Mouse (Mus musculus): ENCODE measurements around the gene Mtrf1. TPM values are rescaled to one million over a fixed set of nuclear protein-coding genes. Genes with fewer than 3 reads are reported as not detected.
"Not testable (repeated sequence)": the region's sequence is repeated elsewhere in the genome, so short reads cannot be mapped to it uniquely, and the experiment has no call there.

The Mtrf1 gene
- polyA plus RNA-seq, 1 experiment = 8.3 TPM

GRCm38 (mm10) chr14:79444601-79445000 lies 47.0 kb downstream of the Mtrf1 start:
- peaks cover 10% of the 10 kb centered on the region for H3K4me1 ChIP-seq (ENCODE audit: control insufficient read depth, insufficient read depth, low read length)
- no peak for TF ChIP-seq POLR2A (IDR thresholded peaks at IDR 0.05; ENCODE audit: borderline replicate concordance, low read depth, low read length)
- TF ChIP-seq CTCF (IDR thresholded peaks at IDR 0.05; ENCODE audit: low read depth, low read length) = no peak
- H3K27ac ChIP-seq (ENCODE audit: insufficient read depth, low read depth, low read length) = no peak overlapping the region
- H3K4me3 ChIP-seq (ENCODE audit: insufficient read depth, low read length) = no peak overlapping the region

- H3K27ac ChIP-seq (ENCODE audit: insufficient read depth, low read depth, low read length) = no peak overlapping the region
- H3K4me3 ChIP-seq (ENCODE audit: insufficient read depth, low read length) = no peak overlapping the region
- TF ChIP-seq POLR2A (IDR thresholded peaks at IDR 0.05; ENCODE audit: borderline replicate concordance, low read depth, low read length) (no peak), CTCF (IDR thresholded peaks at IDR 0.05; ENCODE audit: low read depth, low read length) (no peak)
- peaks cover 10% of the 10 kb centered on the region for H3K4me1 ChIP-seq (ENCODE audit: control insufficient read depth, insufficient read depth, low read length)
Observed at GRCm38 (mm10) chr14:79445055-79445620, 47.6 kb downstream of the Mtrf1 start.

- H3K27ac ChIP-seq (ENCODE audit: insufficient read depth, low read depth, low read length) = peak within 1 kb of the TSS; percentile 57
- peak within 1 kb of the TSS; percentile 85 for H3K4me3 ChIP-seq (ENCODE audit: insufficient read depth, low read length)
- not testable (repeated sequence) for H3K4me1 ChIP-seq (ENCODE audit: control insufficient read depth, insufficient read depth, low read length)
Observed at GRCm38 (mm10) chr14:79451681-79452590, 54.4 kb downstream of the Mtrf1 start, which contains the start of gene Kbtbd6. Kbtbd6 (plus strand) TSS chr14:79451835.

DNA sequence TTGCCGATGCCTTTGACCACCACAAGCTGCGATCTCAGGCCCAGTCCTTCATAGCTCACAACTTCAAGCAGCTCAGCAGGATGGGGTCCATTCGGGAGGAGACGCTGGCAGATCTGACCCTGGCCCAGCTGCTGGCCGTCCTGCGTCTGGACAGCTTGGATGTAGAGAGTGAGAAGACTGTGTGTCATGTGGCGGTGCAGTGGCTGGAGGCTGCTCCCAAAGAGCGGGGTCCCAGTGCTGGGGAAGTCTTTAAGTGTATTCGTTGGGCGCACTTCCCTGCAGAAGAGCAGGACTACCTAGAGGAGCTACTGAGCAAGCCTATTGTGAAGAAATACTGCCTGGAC lies 55.0 kb downstream of the Mtrf1 start:
- H3K4me3 ChIP-seq (ENCODE audit: insufficient read depth, low read length); H3K4me1 ChIP-seq (ENCODE audit: control insufficient read depth, insufficient read depth, low read length); H3K27ac ChIP-seq (ENCODE audit: insufficient read depth, low read depth, low read length): not testable (repeated sequence)

DNA sequence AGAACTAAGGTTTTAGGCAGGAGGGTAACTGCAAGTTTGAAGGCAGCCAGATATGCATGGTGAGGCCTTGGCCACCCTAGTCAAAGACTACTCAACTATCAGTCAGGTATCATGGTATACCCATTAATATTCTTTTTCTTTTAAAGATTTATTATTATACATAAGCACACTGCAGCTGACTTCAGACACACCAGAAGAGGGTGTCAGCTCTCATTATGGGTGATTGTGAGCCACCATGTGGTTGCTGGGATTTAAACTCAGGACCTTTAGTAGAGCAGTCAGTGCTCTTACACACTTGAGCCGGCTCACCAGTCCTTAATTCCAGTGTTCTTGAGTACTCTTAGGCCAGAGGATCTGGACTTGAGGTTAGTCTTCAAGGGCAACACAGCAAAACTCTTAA lies 62.8 kb downstream of the Mtrf1 start:
- peaks cover 19% of the 10 kb centered on the region for H3K4me1 ChIP-seq (ENCODE audit: control insufficient read depth, insufficient read depth, low read length)
- H3K27ac ChIP-seq (ENCODE audit: insufficient read depth, low read depth, low read length) = peak overlapping the region; percentile 31; the same call in 1 of the 2 replicates
- no peak for TF ChIP-seq CTCF (IDR thresholded peaks at IDR 0.05; ENCODE audit: low read depth, low read length)
- no peak for TF ChIP-seq POLR2A (IDR thresholded peaks at IDR 0.05; ENCODE audit: borderline replicate concordance, low read depth, low read length)
- H3K4me3 ChIP-seq (ENCODE audit: insufficient read depth, low read length) = no peak overlapping the region

DNA sequence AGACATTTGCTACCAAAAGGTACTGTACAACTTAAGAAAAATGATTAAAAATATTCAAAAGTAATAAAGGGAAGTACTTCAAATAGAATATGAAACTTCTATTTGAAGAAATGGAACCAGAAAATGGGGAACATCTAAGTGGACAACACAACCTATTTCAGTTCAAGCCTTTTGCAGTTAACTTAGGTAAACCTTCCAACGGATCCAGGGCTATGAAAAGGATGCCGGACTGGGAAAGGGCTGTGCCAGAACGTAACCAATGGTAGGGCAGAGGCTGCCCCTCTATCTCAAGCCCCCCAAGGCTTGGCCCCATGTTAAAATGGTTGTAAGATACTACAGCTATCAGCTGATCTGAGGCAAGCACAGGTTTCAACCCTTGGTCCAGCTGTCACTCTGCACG lies 63.4 kb downstream of the Mtrf1 start:
- no peak for TF ChIP-seq POLR2A (IDR thresholded peaks at IDR 0.05; ENCODE audit: borderline replicate concordance, low read depth, low read length)
- no peak for TF ChIP-seq CTCF (IDR thresholded peaks at IDR 0.05; ENCODE audit: low read depth, low read length)

DNA sequence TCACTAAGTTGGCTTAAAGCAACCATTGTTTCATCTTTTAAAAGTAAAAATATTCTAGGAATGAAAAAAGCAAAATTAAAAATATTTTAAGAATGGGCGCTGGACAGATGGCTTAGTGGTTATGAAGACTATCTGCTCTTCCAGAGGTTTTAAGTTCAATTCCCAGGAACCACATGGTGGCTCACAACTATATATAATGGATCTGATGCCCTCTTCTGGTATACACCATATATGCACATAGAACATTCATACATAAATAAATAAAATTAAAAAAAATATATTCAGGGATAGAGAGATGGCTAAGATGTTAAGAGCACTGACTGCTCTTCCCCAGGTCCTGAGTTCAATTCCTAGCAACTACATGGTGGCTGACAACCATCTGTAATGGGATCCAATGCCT lies 68.1 kb downstream of the Mtrf1 start:
- Histone ChIP-seq H3K4me3 (ENCODE audit: insufficient read depth, low read length) (no peak overlapping the region), H3K27ac (ENCODE audit: insufficient read depth, low read depth, low read length) (no peak overlapping the region), H3K4me1 (ENCODE audit: control insufficient read depth, insufficient read depth, low read length) (peaks cover 13% of the 10 kb centered on the region)
- no peak for TF ChIP-seq POLR2A (IDR thresholded peaks at IDR 0.05; ENCODE audit: borderline replicate concordance, low read depth, low read length)
- TF ChIP-seq CTCF (IDR thresholded peaks at IDR 0.05; ENCODE audit: low read depth, low read length) = no peak

More for the DNA sequence above, 63.4 kb downstream of the Mtrf1 start:
- Histone ChIP-seq H3K27ac (ENCODE audit: insufficient read depth, low read depth, low read length) (peak overlapping the region; percentile 59; the same call in 1 of the 2 replicates), H3K4me1 (ENCODE audit: control insufficient read depth, insufficient read depth, low read length) (peaks cover 19% of the 10 kb centered on the region), H3K4me3 (ENCODE audit: insufficient read depth, low read length) (no peak overlapping the region)

GRCm38 (mm10) chr14:79467621-79468020 lies 70.0 kb downstream of the Mtrf1 start:
- H3K27ac ChIP-seq (ENCODE audit: insufficient read depth, low read depth, low read length) = no peak overlapping the region
- no peak overlapping the region for H3K4me3 ChIP-seq (ENCODE audit: insufficient read depth, low read length)
- peaks cover 2% of the 10 kb centered on the region; the same call in 1 of the 2 replicates for H3K4me1 ChIP-seq (ENCODE audit: control insufficient read depth, insufficient read depth, low read length)
- TF ChIP-seq POLR2A (IDR thresholded peaks at IDR 0.05; ENCODE audit: borderline replicate concordance, low read depth, low read length) (no peak), CTCF (IDR thresholded peaks at IDR 0.05; ENCODE audit: low read depth, low read length) (peak; percentile 63; the same call in 1 of the 2 replicates)

Other genes with a start within 250 kb of the Mtrf1 start
- gene Zfp957, start 150.4 kb upstream of the Mtrf1 start, polyA plus RNA-seq (2012; ENCODE audit: insufficient read depth, insufficient read length, missing spikeins) = not detected in 2 replicates
- gene Rgcc, start 96.1 kb upstream of the Mtrf1 start, polyA plus RNA-seq (2012; ENCODE audit: insufficient read depth, insufficient read length, missing spikeins) = 0.60 TPM in 1 of 2 replicates, not detected in the other
- 24.1 and 25.4 TPM in 2 replicates for gene Naa16, start 7.0 kb upstream of the Mtrf1 start, polyA plus RNA-seq (2012; ENCODE audit: insufficient read depth, insufficient read length, missing spikeins)
- 6.5 and 8.7 TPM in 2 replicates for gene Kbtbd7, start 28.7 kb downstream of the Mtrf1 start, polyA plus RNA-seq (2012; ENCODE audit: insufficient read depth, insufficient read length, missing spikeins)
- 0.50 and 1.0 TPM in 2 replicates for gene Kbtbd6, start 54.1 kb downstream of the Mtrf1 start, polyA plus RNA-seq (2012; ENCODE audit: insufficient read depth, insufficient read length, missing spikeins)
- 69.9 and 74.0 TPM in 2 replicates for gene Elf1, start 83.4 kb downstream of the Mtrf1 start, polyA plus RNA-seq (2012; ENCODE audit: insufficient read depth, insufficient read length, missing spikeins)
- gene Wbp4, start 83.7 kb downstream of the Mtrf1 start, polyA plus RNA-seq (2012; ENCODE audit: insufficient read depth, insufficient read length, missing spikeins) = 41.3 and 55.2 TPM in 2 replicates
- 179 and 188 TPM in 2 replicates for gene Sugt1, start 189.9 kb downstream of the Mtrf1 start, polyA plus RNA-seq (2012; ENCODE audit: insufficient read depth, insufficient read length, missing spikeins)

Measured in bone marrow macrophage, adult 2 months (primary cell).